Mouse (Mus musculus): Measurements from ENCODE around the gene Trub1. TPM values are rescaled to one million over a fixed set of nuclear protein-coding genes. Genes with fewer than 3 reads are reported as not detected.

Gene Trub1
- 14.6 and 17.3 TPM in 2 replicates for polyA plus RNA-seq (2016; fragmentation: Nextera tagmentation; extraction: Ambion mirVana)

- no peaks in the 10 kb centered on the region for H3K36me3 ChIP-seq
- no peaks in the 10 kb centered on the region for H3K9me3 ChIP-seq (replicated peaks)
- peak within 1 kb of the TSS; percentile 82 for H3K4me3 ChIP-seq
- H3K9ac ChIP-seq: peak within 1 kb of the TSS; percentile 85
- H3K4me2 ChIP-seq: peak within 1 kb of the TSS; percentile 78
- WGBS (ENCODE audit: insufficient replicate concordance): 5% methylated on average over 26 of the region's 26 CpGs
- peaks cover 19% of the 10 kb centered on the region for H3K4me1 ChIP-seq
- H3K27ac ChIP-seq: peak within 1 kb of the TSS; percentile 33; the same call in 1 of the 2 replicates
- no peaks in the 10 kb centered on the region for H3K27me3 ChIP-seq (replicated peaks)
- ATAC-seq: peak; percentile 97
These were observed at the start of gene Trub1 for GRCm38 (mm10) chr19:57452492-57453217. Gene Trub1 (plus strand): TSS chr19:57452912.

GRCm38 (mm10) chr19:57403700-57404501 lies 48.8 kb upstream of the Trub1 start:
- no peaks in the 10 kb centered on the region for H3K27me3 ChIP-seq (replicated peaks)
- 12% methylated on average over 24 of the region's 24 CpGs for WGBS (ENCODE audit: insufficient replicate concordance)
- no peaks in the 10 kb centered on the region for H3K9me3 ChIP-seq (replicated peaks)
- peak overlapping the region; percentile 28 for H3K4me3 ChIP-seq
- H3K4me2 ChIP-seq: peak overlapping the region; percentile 61
- no peak overlapping the region for H3K9ac ChIP-seq
- no peaks in the 10 kb centered on the region for H3K36me3 ChIP-seq
- peaks cover 22% of the 10 kb centered on the region for H3K4me1 ChIP-seq
- peak; percentile 70 for ATAC-seq
- H3K27ac ChIP-seq: no peak overlapping the region

GRCm38 (mm10) chr19:57404502-57404848 lies 48.2 kb upstream of the Trub1 start:
- H3K9me3 ChIP-seq (replicated peaks): no peaks in the 10 kb centered on the region
- H3K4me3 ChIP-seq: peak overlapping the region; percentile 28
- H3K27ac ChIP-seq: no peak overlapping the region
- H3K4me1 ChIP-seq: peaks cover 25% of the 10 kb centered on the region
- peak overlapping the region; percentile 61 for H3K4me2 ChIP-seq
- 17% methylated on average over 9 of the region's 9 CpGs for WGBS (ENCODE audit: insufficient replicate concordance)
- no peaks in the 10 kb centered on the region for H3K36me3 ChIP-seq
- H3K27me3 ChIP-seq (replicated peaks): no peaks in the 10 kb centered on the region
- no peak overlapping the region for H3K9ac ChIP-seq
- ATAC-seq: no peak

- Histone ChIP-seq H3K9me3 (replicated peaks) (no peaks in the 10 kb centered on the region), H3K27me3 (replicated peaks) (no peaks in the 10 kb centered on the region), H3K9ac (no peak overlapping the region), H3K4me2 (no peak overlapping the region), H3K27ac (no peak overlapping the region), H3K4me3 (no peak overlapping the region), H3K4me1 (peaks cover 40% of the 10 kb centered on the region), H3K36me3 (no peaks in the 10 kb centered on the region)
- no peak for ATAC-seq
- 80% methylated on average over 1 of the region's 1 CpGs for WGBS (ENCODE audit: insufficient replicate concordance)
These were observed 44.8 kb upstream of the Trub1 start for GRCm38 (mm10) chr19:57407947-57408346.

DNA sequence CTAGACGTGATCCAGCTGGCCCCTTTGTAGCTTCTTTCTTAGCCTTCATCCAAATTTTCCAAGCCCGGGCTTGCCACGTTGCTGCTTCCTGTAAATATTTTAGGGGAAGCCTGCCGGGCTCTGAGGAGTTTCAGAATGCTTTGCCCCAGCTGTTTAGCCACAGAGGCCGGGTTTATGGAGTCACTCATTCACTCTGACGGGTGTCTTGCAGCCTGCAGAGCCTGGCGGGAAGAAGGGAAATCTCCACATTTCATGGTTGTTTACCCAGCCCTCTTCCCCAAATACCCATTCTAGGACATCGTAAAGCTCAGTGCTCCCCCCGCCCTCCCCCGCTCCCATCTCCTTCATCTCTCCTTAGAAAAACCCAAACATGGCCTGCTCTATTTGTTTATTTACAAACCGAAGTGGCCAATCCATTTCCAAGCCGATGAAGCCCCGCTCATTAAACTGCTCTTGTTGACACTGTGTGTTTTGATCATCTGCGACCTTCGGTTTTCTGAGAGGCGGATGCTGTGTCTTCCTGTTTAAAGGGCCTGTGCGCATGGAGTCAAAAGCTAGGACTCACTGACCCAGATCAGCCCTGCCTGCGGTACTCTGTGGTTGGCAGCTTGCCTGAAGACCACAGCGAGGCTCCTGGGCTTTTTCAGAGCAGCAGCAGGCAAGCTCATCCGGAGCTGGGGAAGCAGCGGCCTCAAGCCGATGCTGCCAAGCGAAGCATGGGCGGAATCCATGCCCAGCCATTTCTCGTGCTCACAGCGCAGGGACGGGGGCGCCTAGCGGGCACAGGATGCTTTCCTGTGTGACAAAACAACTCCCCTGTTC lies 41.1 kb upstream of the Trub1 start:
- no peaks in the 10 kb centered on the region for H3K9me3 ChIP-seq (replicated peaks)
- peak overlapping the region; percentile 8 for H3K4me3 ChIP-seq
- H3K36me3 ChIP-seq: no peaks in the 10 kb centered on the region
- 34% methylated on average over 29 of the region's 29 CpGs for WGBS (ENCODE audit: insufficient replicate concordance)
- peak overlapping the region; percentile 65; the same call in 1 of the 2 replicates for H3K27ac ChIP-seq
- no peaks in the 10 kb centered on the region for H3K27me3 ChIP-seq (replicated peaks)
- peak overlapping the region; percentile 55 for H3K4me2 ChIP-seq
- H3K9ac ChIP-seq: no peak overlapping the region
- ATAC-seq: no peak
- H3K4me1 ChIP-seq: peaks cover 26% of the 10 kb centered on the region

DNA sequence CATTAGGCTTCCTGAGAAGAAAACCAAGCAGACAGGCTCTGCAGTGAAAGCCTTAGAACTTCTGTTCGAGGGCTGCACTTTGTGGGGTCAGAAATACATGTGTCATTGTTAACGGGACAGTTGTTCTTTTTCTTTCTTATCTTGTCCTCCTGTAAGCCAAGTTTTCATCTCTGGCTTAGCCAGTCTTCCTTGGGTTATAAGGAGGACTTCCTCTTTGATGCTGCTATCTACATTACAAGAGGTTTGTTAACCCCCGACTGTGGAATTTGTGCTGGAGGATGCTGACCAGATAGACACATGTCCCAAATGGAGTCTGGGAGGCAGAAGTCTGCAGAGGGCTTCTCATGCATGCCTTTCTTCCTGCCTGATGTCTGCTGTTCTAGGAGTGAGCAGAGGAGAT lies 39.5 kb upstream of the Trub1 start:
- Histone ChIP-seq H3K4me3 (no peak overlapping the region), H3K4me1 (peaks cover 33% of the 10 kb centered on the region), H3K4me2 (no peak overlapping the region), H3K9ac (no peak overlapping the region), H3K27me3 (replicated peaks) (no peaks in the 10 kb centered on the region; the same call in 1 of the 2 replicates), H3K27ac (peak overlapping the region; percentile 2; the same call in 1 of the 2 replicates), H3K9me3 (replicated peaks) (no peaks in the 10 kb centered on the region), H3K36me3 (no peaks in the 10 kb centered on the region)
- 6% methylated on average over 3 of the region's 3 CpGs for WGBS (ENCODE audit: insufficient replicate concordance)
- ATAC-seq: no peak

GRCm38 (mm10) chr19:57413918-57414317 lies 38.8 kb upstream of the Trub1 start:
- H3K4me2 ChIP-seq: no peak overlapping the region
- H3K9ac ChIP-seq: no peak overlapping the region
- H3K27me3 ChIP-seq (replicated peaks): no peaks in the 10 kb centered on the region; the same call in 1 of the 2 replicates
- H3K4me3 ChIP-seq: no peak overlapping the region
- no peaks in the 10 kb centered on the region for H3K36me3 ChIP-seq
- no peak for ATAC-seq
- no peaks in the 10 kb centered on the region for H3K9me3 ChIP-seq (replicated peaks)
- WGBS (ENCODE audit: insufficient replicate concordance): 59% methylated on average over 6 of the region's 6 CpGs
- no peak overlapping the region for H3K27ac ChIP-seq
- H3K4me1 ChIP-seq: peaks cover 33% of the 10 kb centered on the region

GRCm38 (mm10) chr19:57415031-57415807 lies 37.5 kb upstream of the Trub1 start:
- Histone ChIP-seq H3K9ac (no peak overlapping the region), H3K4me2 (no peak overlapping the region), H3K27ac (no peak overlapping the region), H3K27me3 (replicated peaks) (no peaks in the 10 kb centered on the region; the same call in 1 of the 2 replicates), H3K4me1 (peaks cover 29% of the 10 kb centered on the region), H3K36me3 (no peaks in the 10 kb centered on the region), H3K9me3 (replicated peaks) (no peaks in the 10 kb centered on the region), H3K4me3 (no peak overlapping the region)
- WGBS (ENCODE audit: insufficient replicate concordance): 79% methylated on average over 8 of the region's 8 CpGs
- no peak for ATAC-seq

DNA sequence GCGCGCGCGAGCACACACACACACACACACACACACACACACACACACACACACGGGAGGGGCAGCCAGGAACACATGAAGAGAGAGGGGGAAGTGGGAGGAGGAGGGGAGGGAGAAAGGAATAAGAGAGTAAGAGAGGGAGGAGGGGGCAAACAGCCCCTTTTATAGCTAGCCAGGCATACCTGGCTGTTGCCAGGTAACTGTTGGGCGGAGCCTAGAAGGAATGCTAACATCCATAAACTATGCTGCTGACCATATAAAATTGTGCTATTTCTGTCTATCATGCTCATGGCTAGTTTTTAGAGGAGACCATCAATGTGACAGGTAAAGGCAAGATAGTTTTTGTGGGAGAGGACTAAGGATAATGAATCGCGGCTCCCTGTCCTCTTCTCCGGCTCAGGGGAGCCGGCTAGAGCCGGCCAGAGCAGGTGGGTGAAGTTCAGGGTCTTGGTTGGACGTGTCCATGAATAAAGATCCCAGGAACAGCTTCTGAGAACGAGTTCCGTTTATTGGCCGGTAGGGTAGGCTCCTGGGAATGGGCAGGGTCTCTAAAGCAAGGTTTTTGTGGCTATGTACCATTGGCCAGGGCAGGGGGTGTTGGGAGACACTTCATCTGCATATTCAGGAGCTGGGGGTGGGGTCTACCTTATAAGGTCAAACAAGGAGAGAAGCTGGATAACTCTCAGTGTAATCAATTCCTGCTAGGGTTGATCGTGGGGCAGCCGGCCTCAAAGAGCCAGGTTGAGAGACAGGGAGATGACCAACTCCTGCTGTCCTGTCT lies 34.7 kb upstream of the Trub1 start:
- 22% methylated on average over 17 of the region's 17 CpGs for WGBS (ENCODE audit: insufficient replicate concordance)
- Histone ChIP-seq H3K36me3 (no peaks in the 10 kb centered on the region), H3K4me2 (peak overlapping the region; percentile 60), H3K9ac (no peak overlapping the region), H3K9me3 (replicated peaks) (no peaks in the 10 kb centered on the region), H3K27ac (no peak overlapping the region), H3K4me3 (peak overlapping the region; percentile 23; the same call in 1 of the 2 replicates), H3K4me1 (peaks cover 14% of the 10 kb centered on the region), H3K27me3 (replicated peaks) (no peaks in the 10 kb centered on the region; the same call in 1 of the 2 replicates)
- peak; percentile 64; the same call in 1 of the 2 replicates for ATAC-seq

DNA sequence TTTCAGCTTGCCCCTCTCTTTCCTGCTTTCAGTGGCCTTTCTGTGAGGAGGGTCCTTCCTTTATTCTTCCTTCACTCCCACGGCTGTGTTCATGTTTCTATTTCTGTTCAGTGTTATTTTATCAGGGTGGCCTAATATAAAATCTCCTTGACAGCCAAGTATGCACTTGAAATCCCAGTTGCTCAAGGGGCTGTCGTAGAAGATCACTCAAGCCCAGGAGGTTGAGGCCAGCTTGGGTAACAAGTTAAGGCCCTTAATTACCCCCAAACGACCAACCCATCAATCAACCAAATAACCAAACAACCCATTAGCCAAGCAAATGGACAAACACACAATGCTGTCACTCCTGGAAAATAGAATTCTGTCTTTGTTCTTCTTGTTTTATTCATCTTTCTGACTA lies 29.3 kb upstream of the Trub1 start:
- no peaks in the 10 kb centered on the region for H3K27me3 ChIP-seq (replicated peaks)
- ATAC-seq: no peak
- H3K4me1 ChIP-seq: no peaks in the 10 kb centered on the region
- H3K9ac ChIP-seq: no peak overlapping the region
- H3K9me3 ChIP-seq (replicated peaks): no peaks in the 10 kb centered on the region
- no peak overlapping the region for H3K4me2 ChIP-seq
- WGBS (ENCODE audit: insufficient replicate concordance): 37% methylated on average over 3 of the region's 3 CpGs
- H3K27ac ChIP-seq: no peak overlapping the region
- no peaks in the 10 kb centered on the region for H3K36me3 ChIP-seq
- H3K4me3 ChIP-seq: no peak overlapping the region

All from liver, embryonic 12.5 days (tissue).